Mouse (Mus musculus) layer of hippocampus, postnatal 25 days (tissue): ENCODE measurements around the gene Tatdn3. TPM values are rescaled to one million over a fixed set of nuclear protein-coding genes. Genes with fewer than 3 reads are reported as not detected.

Experiments
- DNase-seq, 2 experiments: peaks; one replicate each; pipeline ENCODE4 v3.0.0; 2022; ENCODE audit warnings: mixed read lengths in 2 of 2, low spot score in 1 of 2; ENCODE audit errors: extremely low spot score in 1 of 2
- total RNA-seq, 2 experiments: library from RNA; stranded (reverse); gene quantifications; 2 replicates each; pipeline ENCODE4 v1.2.3; 2021

The Tatdn3 gene
- total RNA-seq = 10 to 100 TPM; 24.0 to 44.7 TPM

- peak; percentile 98 for DNase-seq
These were observed at the start of gene Tatdn3, which contains the start of gene Nsl1 for GRCm38 (mm10) chr1:191062781-191063485. Gene Tatdn3 (minus strand): TSS chr1:191062932. Gene Nsl1 (plus strand): TSS chr1:191063012.

DNA sequence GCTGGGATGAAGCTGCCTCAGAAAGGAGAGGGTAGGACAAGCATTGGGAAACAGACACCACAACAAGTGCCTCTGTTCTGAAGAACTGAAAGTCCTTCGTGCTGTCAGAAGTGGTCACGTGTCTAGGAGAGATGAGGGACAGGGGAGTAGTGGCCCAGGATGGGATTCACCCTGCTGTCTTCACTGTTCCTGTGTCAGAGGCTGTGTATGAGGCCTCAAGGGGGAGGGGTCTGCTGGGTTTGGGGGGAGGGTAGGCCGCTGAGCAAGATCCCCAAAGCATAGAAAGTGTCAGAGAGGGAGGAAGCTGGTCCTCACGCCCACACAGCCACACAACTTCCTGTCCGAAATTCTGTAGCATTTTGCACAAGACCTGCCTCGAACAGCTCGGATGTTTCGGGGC is 48.4 kb upstream of the Tatdn3 start:
- DNase-seq = no peak

DNA sequence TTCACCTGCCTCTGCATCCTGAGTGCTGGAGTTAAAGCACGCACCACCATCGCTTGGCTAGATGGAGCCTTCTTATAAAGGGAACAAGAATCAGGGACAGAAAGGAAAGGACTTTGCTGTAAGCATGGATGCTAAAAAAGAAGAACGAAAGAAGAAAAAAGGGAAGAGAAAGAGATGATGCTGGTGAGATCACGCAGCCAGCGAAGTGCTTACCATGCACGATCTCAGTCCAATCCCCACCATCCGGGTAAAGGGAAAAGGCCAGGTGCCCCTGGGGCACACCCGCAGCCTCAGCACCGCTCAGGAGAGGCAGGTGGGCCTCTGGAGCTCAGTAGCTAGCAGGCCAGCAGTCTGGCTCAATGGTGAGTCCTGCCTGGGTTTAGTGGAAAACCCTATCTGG is 47.2 kb upstream of the Tatdn3 start:
- no peak for DNase-seq

DNA sequence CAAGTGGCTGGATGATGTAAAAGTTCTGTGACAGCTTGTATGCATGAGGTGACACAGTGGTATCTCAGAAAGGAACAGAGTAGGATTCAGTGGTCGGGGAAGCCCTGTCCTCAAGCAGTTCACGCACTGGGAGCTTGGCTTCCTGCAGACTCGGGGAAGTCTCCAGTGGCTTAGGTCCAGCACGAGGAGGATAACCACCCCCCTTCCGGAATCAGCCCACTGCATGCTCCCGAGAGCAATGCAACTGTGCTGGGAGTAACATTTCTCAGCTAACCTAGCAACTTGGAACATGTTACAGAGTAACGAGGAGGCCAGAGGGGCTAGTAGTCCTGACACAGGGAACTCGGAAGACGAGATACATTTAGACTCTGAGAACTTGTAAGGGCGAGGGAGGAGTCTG is 44.6 kb upstream of the Tatdn3 start:
- DNase-seq = no peak

GRCm38 (mm10) chr1:191105246-191105645 is 42.5 kb upstream of the Tatdn3 start:
- DNase-seq = no peak

GRCm38 (mm10) chr1:191102730-191103370 is 40.1 kb upstream of the Tatdn3 start:
- no peak for DNase-seq

DNA sequence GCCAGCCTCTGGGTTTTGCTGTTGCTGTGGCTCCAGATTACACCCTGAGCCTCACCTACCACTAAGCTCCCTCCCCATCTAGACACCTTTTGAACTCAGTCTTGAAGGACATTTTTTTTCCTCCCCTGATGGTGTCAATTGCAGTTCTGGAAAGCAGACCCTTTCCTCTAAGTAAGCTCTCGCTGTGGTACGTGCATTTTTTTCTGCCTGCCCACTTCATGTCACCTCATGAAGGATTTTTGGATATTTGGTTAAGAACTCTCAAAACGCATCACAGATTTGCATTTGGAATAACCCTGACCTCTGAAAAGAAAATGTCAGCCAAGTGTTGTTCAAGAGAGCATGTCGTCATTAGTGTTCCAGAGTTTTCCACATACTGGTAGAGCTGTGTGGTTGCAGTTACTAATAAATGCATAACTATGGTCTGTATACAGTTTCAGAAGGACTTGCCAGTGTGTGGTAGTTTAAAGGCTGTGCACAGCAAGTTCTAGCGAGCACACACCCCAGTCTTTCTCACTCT is 37.1 kb upstream of the Tatdn3 start:
- DNase-seq = no peak

DNA sequence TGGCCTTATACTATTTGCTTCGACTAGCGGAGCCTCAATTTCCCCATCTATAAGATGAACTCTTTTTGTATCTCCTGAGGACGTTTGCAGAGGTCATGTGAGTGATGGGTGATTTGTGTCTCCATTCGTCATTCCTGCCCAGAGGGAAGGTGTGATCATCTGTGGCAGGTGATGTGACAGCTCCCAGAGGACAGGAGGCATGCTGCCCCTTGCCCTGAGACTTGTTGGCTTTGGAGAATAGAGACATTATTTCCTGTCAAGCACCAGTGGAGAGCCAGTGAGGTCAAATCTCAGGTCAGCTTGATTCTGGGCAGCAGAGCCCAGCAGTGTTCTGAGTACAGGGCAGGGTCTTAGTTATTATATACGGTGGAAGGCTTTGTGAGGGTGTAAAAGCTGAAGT is 36.4 kb upstream of the Tatdn3 start:
- DNase-seq = no peak

DNA sequence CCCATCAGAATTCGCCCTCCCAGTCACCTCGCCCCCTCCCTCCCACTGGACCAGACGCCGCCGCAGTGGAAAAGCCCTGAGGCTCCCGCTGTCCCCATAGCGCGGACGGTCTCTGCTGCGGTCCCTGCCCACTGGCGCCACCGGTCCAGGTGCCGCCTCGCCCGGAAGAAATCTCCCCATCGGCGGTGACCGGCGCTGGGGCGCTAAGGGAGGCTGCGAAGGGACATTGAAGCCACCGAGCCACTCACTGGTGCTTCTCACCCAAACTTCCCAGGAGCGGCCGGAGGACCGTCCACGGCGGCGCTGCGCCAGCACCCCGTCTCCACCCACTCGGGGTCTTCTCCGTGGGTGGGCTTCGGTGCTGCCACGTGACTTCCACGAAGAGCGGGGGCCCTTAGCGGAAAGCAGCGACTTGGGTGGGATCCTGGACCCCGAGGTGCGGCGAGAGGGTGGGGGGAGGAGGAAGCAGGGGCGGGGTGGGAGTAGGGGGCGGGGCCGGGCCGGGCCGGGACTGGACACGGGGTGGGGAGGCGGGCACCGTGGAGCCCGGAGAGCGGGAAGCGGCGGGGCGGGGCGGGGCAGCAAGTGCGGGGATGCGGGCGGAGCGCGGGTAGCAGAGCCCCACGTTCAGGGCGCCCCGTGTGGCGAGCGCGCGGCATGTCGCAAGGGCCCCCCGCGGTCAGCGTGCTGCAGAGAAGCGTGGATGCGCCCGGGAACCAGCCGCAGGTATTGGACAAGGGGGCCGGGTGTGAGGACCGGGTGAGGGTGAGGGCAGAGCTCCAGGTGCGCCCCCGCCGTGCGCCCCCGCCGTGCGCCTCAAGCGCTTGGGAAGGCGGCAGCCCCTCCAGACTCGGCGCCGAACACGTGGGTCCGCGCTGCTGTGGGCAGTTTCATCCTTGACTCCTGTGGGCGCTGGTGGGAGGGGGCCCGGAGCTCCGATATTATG is 35.3 kb upstream of the Tatdn3 start, which contains the start of gene Batf3:
Gene Batf3, plus strand, starts transcription at position 46 of the 946 bp plus-strand sequence.
- DNase-seq = peak in 1 of 2 experiments; percentile 36

GRCm38 (mm10) chr1:191096871-191097681 is 34.3 kb upstream of the Tatdn3 start:
- DNase-seq = no peak

DNA sequence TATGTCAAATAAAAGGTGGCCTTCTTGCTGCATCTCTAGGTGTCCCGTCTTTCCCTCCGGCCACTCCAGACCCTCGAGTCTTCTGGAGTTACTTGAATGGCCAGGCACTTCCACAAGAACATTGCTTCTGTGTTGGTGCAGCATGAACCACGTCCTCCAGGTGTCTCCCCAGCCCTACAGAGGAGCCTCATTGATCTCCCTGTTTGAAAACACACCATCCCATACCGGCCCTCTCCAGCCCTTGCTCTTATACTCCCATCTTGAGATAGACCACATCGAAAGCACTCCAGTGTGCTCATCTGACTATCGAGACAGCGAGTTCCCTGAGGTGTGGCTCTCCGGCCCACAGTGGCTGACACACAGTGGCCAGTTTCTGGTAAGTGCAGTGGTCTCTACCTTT is 32.3 kb upstream of the Tatdn3 start:
- no peak for DNase-seq

DNA sequence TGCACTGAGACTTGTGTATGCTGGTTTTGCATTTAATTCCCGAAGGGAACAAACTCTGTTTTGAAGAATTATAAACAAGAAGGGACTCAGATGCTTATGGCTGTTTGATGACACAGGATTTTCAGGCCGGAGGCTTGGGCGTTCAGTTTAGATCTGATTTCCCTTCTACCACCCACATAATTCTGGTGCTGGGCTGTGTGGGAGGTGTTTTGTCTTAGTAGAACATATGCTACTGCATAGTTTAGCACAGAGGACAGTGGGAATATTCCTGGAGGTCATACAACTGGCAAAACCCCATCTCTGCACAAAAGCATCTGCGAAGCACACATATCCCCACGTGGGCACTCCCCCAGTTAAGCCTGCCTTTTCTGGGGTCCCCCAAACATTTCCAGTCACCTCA is 30.8 kb upstream of the Tatdn3 start:
- no peak for DNase-seq

GRCm38 (mm10) chr1:191092050-191092449 is 29.3 kb upstream of the Tatdn3 start:
- DNase-seq = no peak

GRCm38 (mm10) chr1:191089355-191089754 is 26.6 kb upstream of the Tatdn3 start:
- no peak for DNase-seq

DNA sequence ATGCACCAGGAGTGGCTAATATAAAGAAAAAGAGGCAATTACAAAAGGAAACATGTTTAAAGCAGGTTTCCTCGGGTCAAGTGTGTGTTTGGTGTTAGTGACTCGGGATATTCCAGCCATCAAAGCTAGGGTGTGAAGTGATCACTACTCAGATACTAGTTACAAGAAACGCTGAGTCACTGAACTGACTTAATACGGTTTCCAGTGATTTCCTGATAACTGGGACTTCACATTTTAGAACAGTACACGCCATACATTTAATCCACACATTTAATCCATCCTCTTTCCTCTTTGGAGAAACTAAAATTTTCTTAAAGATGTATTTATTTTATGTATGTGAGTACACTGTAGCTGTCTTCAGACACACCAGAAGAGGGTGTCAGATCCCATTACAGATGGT is 25.2 kb upstream of the Tatdn3 start:
- no peak for DNase-seq

DNA sequence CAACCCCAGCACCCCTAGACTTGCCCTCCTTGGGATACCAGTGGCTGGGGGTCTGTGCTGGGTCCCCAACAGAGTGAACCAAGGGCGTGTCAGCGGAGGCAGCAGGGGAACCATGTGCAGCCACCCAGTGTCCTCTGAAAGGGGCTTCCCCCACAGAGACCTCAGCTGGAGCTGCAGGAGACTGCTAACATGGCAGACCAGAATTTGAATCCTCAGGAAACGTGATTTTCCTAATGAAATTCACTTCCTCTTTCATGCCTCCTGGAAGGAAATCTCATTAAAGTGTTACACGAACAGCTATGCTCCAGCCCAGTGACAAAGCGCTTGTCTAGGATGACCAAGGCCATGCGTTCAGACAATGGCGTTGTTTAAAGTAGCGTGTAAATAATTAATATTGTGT is 24.2 kb upstream of the Tatdn3 start:
- no peak for DNase-seq

DNA sequence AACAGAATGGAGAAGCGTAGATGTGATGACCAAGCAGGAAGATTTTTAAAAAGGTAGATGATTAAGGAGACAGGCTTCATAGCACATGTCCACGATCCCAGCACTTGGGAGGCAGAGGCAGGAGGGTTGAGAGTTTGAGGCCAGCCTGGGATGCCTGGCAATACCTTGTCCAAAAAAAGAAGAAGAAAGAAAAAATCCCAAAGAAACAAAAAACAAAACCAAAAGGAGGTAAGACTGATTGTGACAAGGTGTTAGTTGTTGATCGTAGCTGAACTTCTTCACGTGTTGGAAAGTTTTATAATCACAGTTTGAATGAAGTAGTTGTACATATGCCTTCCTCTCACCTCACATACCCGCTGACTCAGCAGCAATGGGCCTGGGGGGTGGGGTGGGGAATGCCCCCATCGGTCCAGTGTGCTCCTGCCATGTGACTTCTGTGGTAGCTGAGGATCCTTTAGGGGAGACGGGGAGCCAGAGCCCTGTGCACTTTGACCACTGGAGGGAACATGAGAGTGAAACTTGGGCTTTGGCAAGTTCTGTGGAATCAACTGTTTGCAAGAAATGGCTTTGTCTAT is 23.7 kb upstream of the Tatdn3 start:
- no peak for DNase-seq

- DNase-seq = no peak
These were observed 22.9 kb upstream of the Tatdn3 start for GRCm38 (mm10) chr1:191085597-191085996.

- peak; percentile 23 to 73 for DNase-seq
These were observed 22.3 kb upstream of the Tatdn3 start for GRCm38 (mm10) chr1:191084951-191085559.
